Mouse (Mus musculus) B cell, adult 2 months (primary cell): ENCODE results near the gene Ppp1r37.

Source experiments
- DNase-seq, 2 experiments: peaks; one replicate each; pipeline ENCODE4 v3.0.0; 2022

The Ppp1r37 gene

GRCm38 (mm10) chr7:19498326-19498725, 64.5 kb downstream of the Ppp1r37 start:
- no peak for DNase-seq

- no peak for DNase-seq
Observed at GRCm38 (mm10) chr7:19496214-19496555, 66.7 kb downstream of the Ppp1r37 start.

- DNase-seq: no peak
Observed at GRCm38 (mm10) chr7:19495521-19496213, 67.2 kb downstream of the Ppp1r37 start.

- no peak for DNase-seq
Observed at GRCm38 (mm10) chr7:19494751-19495474, 68.0 kb downstream of the Ppp1r37 start.

GRCm38 (mm10) chr7:19491731-19492130, 71.1 kb downstream of the Ppp1r37 start:
- DNase-seq: peak; percentile 35 to 42

- no peak for DNase-seq
Observed at GRCm38 (mm10) chr7:19489525-19489924, 73.4 kb downstream of the Ppp1r37 start.

GRCm38 (mm10) chr7:19486549-19486948, 76.3 kb downstream of the Ppp1r37 start:
- DNase-seq: no peak

- no peak for DNase-seq
Observed at GRCm38 (mm10) chr7:19485488-19485887, 77.4 kb downstream of the Ppp1r37 start.

- no peak for DNase-seq
Observed at GRCm38 (mm10) chr7:19483281-19483680, 79.6 kb downstream of the Ppp1r37 start.
